Mouse (Mus musculus): Measurements from ENCODE around the gene Alkbh2.

Alkbh2 gene

DNA sequence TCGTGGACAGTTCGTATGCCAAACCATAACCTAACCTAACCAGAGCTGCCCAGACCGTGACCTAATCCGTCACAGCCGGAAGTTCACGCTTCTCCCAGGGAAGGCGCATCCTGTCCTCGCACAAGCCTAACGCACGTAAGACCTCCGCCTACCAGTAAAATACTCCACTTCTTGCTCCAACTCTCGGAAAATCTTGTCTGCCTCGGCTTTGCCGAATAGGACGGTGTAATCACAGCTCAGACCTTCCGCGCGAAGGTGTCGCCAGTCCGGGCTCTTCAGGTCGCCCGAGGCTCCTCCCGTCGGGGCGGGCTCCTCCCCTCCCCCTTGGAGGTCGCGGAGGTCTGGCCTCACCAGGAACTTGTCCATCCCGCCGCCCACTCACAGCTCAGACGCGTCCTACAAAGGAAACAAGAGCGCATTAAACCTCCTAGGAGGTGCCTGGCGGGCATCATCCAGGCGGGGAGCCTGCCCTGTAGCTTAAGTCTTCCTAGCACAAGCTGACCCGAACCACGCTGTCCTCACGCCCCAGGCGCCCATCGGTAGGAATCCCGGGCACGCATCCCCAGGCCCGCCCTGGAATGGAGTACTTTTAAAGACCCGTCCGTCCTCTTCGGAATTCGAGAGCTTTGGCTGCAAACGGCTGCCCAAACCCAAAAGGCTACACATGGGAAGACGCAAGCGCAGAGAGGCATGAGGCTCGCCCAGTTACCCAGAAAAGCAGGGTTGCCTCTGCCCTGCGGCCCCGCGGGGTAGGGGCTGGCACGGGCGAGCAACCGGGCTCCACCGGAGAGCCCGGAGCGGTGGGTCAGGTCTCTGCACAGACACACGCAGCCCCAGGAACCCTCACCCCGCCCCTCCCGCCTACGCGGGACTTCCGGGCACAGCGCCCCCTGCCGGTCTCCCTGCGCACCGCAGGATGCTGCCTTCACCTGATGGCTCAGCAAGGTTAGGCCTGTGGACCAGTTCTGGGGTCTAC, at the start of gene Alkbh2:
Gene Alkbh2 (minus strand): TSS at position 845 of the 976 bp plus-strand sequence.
- peak; percentile 79 to 91 for DNase-seq

DNA sequence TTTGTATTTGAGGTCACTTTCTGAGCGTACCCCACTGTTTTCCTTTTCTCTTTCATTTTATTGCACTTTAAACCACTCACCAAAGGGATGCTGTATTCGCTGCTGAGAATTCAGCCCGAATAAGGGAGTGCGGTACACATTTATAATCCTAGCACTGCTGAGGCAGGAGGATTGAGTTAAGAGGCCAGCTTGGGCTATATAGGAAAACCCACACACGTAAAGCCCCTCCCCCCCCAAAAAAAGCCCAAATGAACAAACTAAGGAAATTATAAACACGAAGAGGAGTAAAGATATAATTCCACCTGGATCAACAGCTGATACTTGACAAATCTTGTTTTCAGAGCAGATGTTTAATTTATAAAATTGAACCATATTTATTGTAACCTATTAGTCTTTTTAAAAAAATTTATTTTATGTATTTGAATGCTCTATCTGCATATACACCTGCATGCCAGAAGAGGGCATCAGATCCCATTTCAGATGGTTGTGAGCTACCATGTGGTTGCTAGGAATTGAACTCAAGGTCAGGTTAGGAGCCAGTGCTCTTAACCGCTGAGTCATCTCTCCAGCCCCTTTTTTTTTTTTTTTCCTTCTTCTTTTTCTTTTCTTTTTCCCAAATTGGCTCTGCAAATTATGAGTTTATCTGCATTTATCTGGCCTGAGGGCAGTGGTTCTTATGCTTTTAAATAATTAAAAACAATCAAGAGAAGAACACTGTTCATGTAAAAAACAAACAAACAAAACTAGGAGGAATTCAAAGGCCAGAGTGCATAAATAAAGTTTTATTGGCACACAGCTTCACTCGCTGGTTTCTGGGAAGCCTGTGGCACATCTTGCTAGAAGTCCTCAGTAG, 48.8 kb upstream of the Alkbh2 start:
- DNase-seq = no peak

DNA sequence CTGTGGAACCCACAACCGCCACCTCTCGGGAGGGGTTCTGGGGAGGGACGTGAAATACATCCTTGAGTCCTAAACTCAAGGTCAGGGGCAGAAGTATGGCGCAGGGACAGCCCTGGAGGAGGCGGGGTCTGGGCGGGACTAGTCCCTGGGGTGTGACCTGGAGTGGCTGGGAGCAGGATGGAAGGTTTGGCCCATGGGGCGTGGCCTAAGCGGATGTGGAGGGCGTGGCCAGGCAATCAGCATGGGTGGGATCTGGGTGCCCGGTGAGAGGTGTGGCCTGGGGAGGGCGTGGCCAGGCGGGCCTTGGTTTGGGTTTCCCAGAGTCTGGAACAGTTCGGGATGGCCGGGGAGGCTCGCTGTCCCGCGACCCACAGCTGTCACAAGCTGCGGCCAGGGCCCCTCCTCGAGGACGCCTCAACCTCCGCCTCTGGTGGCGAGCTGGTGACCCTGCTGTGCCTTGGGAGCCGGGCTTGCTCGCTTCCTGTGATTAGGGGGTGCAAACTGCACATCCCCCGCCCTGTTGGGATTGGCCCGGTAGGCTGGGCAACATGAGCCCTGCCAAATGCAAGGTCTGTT, 47.7 kb upstream of the Alkbh2 start:
- DNase-seq = peak; percentile 98

DNA sequence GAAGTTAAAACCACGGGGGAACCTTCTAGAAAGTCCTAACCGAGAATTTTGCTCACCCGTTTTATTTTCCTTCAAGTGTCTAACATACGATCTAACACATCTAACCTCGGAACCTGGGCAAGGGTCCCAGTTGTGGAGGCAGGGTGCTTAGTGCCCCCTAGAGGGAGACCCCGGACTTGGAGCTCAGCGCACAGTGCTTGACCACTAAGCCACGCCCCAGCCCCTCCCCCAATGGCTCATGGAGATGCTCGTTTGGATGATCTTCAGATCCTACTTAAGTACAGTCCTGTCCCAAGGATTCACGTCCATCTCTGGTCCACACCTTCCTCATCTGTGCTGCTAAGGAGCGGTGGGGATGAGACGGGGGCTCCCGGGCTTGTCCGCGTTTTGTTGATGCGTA, 46.6 kb upstream of the Alkbh2 start:
- peak; percentile 32 to 77 for DNase-seq

DNA sequence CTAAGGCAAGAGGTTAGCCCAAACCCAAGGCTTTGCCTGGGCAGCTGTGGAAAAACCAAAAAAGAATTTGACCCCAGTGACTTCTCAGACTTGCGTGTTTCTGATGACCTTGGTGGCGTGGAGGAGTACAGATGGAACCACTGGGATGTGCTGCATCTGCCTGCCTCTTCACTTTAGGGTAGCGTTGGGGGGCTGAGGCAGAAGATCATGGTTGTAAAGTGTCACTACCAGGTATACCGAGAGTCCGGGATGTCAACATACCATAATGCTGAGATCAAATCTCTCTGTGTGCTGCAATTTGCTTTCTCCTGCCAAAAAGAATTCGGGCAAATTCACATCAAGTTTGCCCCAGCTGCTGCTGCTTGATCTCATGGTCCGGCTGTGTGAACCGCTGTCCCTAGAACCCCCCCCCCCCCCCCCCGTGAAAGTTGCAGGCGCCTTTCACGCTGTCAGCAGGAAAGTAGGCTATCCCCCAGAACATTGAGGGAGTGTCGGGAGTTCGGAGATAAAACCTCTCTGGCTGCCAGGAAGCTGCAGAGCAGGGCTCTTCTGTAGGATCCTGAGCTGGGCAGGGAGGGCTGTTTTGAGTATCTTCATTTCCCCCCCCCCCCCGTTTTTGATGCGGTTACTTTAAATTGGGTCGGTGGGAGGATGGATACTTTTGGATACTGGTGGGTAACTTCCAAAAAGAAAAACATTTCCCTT, 46.0 kb upstream of the Alkbh2 start:
- DNase-seq = no peak

DNA sequence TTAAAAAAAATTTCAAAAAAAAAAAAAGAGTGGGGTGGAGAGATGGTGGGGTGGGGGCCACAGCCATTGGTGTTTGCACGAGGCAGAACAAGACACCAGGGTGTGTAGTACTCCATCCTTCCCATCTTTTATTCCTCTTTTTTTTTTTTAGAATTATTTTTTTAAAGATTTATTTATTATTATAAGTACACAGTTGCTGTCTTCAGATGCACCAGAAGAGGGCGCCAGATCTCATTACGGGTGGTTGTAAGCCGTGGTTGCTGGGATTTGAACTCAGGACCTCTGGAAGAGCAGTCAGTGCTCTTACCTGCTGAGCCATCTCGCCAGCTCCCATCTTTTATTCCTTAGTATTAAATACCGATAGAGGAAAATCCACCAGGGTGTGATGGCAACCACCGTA, 45.4 kb upstream of the Alkbh2 start:
- DNase-seq = no peak

DNA sequence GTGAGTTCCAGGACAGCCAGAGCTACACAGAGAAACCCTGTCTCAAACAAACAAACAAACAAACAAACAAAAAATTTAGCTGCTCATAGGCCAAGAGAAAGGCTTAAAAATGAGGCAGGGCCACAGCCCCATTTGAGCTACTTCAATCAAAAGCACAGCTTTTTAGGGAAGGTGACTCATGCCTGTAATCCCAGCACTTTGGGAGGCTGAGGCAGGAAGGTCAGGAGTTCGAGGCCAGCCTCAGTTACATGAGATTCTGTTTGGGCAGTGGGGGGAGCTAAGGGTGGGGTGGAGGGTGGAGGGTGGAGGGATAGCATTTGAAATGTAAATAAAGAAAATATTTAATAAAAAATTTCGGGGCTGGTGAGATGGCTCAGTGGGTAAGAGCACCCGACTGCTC, 44.9 kb upstream of the Alkbh2 start:
- DNase-seq = no peak

DNA sequence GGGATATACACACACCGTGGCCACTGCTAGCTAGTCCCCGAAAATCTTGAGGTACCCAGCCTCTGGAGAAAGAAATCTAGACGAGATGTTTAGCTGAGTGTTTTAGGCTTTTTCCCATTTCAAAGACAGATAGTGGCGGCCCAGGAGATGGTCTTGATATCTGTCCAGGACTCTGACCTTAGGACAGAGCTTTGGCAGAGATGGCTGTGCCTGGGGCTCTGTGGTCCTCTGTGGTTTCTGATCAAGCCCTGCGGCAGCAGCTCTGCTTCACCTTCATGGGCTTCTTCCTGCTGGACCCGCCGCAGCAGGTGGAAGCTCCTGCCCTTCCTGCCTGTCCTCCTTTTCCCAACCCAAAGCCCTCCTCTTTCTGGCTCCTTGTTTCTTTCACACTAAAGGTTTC, 42.3 kb upstream of the Alkbh2 start:
- DNase-seq = no peak

DNA sequence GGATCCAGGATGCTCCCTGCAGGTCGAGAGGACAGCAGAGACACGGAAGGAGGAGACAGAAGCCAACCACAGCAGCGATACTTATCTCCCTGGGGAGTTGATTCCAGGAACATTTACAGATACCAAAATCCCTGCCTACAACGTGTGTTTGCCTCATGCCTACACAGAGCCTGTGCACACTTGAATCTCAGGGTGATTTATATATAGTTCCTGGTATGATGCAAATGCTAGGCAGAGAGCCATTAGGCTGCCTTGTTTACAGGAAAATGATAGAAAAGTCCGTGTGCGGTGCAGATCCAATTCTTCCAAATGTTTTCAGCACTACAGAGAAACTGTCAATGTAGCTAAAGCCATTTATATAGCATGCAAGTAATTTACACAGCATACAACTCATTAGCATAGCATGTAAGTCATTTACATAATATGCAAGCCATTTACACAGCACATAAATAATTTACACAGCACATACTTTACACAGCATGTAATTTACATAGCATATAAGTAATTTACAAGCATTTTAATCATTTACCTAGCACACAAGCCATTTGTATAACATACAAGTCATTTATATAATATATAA, 35.2 kb upstream of the Alkbh2 start:
- DNase-seq = no peak

DNA sequence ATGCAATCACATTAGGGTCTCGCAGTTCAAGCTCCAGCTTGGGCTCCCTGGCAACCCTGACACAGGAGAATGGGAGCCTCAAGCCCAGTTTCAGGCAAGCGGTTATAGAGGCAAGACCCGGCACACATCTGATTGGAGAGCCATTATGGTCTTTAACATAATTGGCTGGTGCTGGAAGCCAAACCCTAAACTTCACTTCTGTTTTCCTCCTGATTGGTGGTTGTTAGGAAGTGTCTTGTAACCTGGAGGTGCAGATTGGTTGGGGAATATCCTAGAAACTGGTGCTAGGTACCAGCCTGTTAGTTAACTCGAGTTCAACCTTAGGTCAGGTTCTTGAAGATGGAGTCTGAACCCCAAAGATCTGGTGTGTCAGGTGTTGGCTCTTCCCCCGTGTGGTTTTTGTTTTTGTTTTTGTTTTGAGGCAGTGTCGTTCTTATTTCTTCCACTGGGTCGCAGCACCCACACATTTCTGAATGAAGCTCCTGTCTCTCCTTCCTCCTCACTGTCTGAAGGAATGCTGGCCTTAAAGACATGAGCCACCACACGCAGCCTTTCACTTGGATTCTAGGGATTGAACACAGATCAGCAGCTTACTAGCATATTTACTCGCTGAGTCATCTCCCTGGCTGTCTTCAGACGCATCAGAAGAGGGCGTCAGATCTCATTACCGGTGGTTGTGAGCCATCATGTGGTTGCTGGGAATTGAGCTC, 34.2 kb upstream of the Alkbh2 start:
- DNase-seq = no peak

DNA sequence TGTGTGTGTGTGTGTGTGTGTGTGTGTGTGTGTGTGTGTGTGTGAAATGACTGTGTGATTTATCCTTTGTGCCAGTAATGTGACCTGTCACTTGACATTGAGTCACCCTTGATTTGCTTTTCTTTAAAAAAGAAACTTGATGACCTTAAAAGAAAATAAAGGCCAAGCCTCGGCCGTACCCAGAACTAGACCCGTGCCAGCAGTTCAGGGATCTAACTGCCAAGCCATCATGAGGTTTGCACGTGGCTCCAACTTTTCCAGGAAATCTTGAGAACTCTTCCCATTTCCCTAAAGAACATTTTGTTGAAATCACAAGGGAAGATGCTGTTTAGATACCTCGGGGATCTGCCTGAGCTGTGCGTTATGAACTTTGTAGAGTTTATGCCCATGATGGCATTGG, 33.4 kb upstream of the Alkbh2 start:
- DNase-seq = no peak

DNA sequence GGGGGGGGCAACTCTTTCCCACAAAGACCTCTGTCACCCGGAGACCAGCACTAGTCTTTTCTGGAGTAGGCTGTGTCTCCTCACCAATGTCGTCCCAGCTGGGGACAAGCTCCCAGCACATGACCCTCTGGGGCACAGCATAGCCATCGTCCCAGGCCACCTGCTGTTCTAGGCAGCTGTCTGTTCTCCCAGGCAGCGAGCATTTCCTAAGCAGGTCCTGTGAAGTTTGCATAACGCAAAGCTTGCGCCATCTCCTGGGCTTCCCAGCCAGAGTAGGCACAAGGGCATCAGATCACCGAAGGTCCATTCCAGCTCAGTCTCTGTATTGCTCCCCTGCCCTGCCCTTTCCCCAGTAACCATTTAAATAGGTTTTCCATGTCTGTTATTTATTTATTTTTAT, 29.2 kb upstream of the Alkbh2 start:
- no peak for DNase-seq

DNA sequence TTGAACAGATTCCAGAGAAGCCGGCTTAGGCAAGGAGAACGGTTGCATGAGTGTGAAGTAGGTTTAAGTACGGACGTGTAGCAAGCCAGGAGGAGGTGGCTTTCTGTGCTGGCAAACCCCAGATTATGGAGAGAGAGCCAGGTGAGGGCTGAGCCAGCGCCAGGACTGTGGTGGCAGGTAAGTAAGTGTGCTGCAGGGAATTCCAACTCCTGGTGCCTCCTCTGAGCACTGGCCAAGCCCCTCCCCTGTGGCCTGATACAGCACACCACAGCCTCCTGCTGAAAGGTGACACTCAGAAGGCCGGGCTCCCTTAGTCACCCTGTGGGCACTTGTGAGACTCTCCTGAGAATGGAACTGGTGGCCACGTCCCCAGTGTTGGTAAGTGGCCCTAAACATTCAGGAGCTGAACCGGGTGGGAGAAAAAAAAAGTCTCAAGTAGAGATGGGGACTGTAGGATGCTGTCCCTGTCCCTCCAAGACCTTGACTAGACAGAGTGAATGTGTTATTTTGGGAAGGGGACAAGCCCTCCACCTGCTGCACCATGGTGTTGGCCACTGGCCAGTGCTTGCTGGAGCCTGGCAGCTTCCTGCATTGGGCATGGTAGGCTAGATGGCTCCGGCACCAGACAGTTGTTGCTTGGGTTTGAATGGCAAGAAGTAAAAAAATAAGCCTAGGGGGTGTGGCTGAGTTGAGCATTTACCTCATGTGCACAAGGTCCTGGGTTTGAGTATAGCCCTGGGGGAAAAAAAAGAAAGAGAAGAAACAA, 27.3 kb upstream of the Alkbh2 start:
- DNase-seq = peak; percentile 61 to 67

DNA sequence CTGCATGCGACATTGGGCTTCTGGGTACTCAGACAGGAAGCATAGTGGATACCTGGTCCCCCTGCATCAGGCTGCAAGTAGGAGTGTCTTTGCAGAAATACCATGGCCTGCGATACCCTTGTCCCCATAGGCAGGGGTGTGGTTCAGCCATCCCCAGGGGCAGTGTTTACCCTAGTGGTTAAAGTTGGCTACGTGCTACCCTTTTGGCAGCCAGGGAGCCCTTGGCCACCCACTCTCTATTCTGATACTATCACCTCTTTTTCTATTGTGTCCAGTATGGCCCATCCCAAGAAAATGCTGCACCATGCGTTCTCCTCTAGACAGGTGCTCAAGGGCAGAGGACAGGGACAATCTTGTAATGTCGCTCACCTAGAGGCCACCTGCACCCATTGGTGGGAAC, 26.7 kb upstream of the Alkbh2 start:
- no peak for DNase-seq

DNA sequence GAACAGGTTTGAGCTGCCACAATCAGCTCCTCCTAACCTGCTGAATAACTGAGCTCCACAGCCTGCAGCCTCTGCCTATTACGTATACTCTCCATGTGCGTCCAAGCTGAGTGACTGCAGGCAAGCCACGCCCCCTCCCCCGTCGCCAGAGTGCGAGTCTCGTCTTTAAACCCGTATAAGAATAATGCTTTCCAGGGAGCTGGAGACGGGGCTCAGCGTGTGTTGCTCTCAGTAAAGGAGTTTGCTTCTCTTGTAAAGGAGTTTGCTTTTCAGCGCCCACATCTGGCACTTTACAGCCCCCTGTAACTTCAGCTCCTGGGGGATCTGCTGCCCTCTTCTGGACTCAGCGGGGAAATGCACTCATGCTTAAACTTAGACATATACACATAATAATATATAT, 25.5 kb upstream of the Alkbh2 start:
- peak in 1 of 2 experiments; percentile 59 for DNase-seq

DNA sequence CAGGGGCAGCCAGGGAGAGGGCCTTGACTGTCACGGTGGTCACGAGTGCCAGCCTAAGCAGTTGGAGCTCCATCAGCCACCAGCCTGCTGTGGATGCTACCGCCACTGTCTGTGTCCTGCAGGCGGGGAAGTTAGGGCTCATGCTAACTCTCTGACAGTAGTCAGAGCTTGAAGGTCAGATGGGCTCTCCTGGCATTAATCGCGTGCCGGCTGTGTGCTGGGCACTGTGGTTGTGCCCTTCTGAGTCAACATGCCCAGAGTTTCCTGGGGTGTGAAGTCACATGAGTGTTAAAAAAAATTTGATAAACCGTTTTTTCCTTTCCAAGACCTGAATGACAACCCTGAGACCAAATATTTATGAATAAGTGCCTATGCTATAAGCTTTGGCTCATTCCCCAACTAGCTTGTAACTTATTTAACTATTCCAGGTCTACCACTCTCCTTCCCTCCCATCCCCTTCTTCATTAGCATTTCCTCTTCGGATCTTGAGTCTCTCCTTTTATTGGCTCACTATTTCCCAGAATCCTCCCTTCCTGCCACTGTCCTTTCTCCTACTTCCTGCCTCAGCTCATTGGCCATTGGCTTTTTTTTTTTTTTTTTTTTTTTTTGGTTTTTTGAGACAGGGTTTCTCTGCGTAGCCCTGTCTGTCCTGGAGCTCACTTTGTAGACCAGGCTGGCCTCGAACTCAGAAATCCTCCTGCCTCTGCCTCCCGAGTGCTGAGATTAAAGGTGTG, 24.5 kb upstream of the Alkbh2 start:
- DNase-seq = no peak

DNA sequence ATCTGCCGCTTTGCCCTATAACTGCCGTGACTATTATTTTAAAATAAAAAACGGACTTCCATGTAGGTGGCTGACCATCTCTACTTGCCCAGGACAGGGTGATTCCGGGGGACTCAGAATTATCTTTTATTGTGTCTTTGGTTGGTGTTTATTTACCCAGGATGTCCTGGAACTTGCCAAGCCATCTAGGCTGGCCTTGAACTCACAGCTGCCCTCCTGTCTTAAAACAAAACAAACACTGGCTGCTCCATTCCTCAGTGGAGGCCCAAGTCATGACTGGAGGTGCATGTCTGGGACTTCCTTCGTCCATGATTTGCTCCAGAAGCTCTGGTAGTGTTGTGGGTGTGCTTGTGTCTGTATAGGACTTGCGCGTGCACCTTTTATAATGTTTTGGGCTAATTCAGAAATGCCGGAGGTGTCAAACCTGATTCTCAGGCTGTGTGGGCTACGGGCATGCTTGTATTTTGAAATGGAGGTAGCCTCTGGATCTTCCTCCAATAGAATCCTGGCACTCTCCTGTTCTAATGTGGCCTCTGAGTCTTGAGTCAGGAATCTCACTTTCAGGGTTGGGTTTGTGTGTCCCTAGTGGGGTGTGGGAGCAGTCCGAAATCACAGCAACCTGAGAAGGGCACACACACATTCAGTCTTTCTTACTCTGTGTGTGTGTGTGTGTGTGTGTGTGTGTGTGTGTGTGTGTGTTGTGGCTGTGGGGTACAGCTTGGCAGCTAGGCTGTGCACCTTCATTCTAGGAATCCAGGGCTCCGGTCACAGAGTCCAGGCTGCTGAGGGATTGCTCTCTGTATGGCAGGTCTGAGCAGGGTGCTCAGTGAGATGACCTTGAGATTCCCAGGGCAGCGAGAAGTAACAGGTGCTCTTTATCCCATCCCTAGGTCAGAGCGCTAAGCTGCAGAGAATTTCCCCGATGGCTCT, 19.3 kb upstream of the Alkbh2 start:
- DNase-seq = no peak

DNA sequence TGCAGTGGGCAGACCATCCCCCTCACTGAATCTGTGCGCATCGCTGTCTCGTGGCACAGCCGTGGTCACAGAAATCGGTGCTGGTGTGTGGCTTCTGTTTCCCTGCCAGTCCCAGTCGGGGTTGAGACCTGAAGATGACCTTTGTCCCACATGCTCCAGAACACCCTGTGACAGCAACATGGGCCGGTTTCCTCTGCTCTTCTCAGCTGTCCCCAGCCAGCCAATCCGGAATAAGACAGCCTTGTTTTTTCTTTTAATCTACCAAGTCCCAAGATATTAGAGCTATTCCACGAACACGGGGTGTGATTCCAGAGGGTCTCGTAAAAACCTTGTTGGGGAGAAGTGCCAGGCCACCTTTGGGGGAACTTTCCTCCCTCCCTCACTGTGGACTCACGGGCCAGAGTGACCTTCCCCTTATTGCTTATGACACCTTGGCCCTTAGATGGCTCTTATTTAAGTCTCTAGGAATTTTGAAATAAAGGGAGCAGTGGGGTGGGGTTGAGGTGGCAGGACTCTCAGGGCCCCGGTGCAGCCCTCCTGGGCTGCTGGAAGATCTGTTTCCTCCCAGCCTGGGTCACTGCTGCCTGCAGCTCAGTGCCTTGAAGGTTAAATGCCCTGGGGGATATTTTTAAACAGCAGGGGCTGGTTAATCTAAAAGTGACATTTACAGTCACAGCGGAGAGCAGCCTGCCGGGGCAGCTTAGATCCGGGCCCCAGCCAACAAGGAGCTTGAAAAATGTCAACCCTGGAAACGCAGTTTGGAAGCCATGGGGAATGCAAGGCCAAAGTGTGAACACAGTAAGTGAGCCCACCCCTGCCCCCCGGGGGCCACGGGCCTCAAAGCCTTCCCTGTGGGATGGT, 18.2 kb upstream of the Alkbh2 start, which contains the start of gene Acacb:
Gene Acacb (plus strand): TSS at position 508 of the 861 bp plus-strand sequence.
- DNase-seq = peak; percentile 66 to 71
